26 mouse cellular contexts compared by ENCODE assay signal in the genomic region with DNA sequence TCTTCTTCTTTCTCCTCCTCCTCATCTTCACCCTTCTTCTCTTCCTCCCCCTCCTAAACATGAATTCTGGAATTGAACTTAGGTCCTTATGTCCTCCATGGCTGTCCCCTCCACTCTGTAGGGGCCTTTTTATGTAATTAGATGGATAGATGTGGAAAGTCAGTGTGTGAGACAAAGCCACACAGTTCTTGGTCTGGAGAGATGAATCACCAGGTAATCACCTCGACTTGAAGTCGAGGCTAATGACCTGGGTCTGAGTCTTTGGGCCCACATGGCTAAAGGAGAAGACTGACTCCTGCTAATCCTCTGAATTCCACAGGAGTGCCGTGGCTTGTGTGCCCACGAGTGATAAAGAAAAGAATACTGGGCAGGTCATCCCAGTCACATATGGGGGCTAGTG.
"Had no signal": no experiment of that assay in that cellular context is flagged by ENCODE, and none has a peak within 500 bp of the region (broad histone marks: within the 10 kb centered on the region; RNA-seq: fewer than 3 reads in every experiment).

No protein-coding gene starts in this region.

- H3K9ac ChIP-seq: hindbrain, embryonic 12.5 days; hindbrain, embryonic 14.5 days; kidney, embryonic 15.5 days; limb, embryonic 13.5 days; limb, embryonic 15.5 days; liver, embryonic 14.5 days had no signal

- H3K27me3 ChIP-seq: hindbrain, embryonic 12.5 days; kidney, embryonic 15.5 days; limb, embryonic 13.5 days; limb, embryonic 15.5 days had no signal

- ATAC-seq: hindbrain, embryonic 16.5 days; inflammation-experienced regulatory T-cells, adult 6 months had no signal

- H3K4me1 ChIP-seq: hindbrain, embryonic 10.5 days; hindbrain, embryonic 12.5 days; kidney, embryonic 15.5 days; limb, embryonic 13.5 days; limb, embryonic 15.5 days had no signal

- H3K4me2 ChIP-seq: heart, embryonic 11.5 days; hindbrain, embryonic 12.5 days; hindbrain, embryonic 14.5 days; kidney, embryonic 15.5 days; limb, embryonic 13.5 days; limb, embryonic 15.5 days; liver, embryonic 11.5 days had no signal

- H3K9me3 ChIP-seq: hindbrain, embryonic 10.5 days; hindbrain, embryonic 12.5 days; kidney, embryonic 15.5 days; limb, embryonic 13.5 days; limb, embryonic 15.5 days had no signal

- H3K36me3 ChIP-seq: hindbrain, embryonic 10.5 days; hindbrain, embryonic 12.5 days; kidney, embryonic 15.5 days; limb, embryonic 13.5 days; limb, embryonic 15.5 days had no signal

- H3K4me3 ChIP-seq: gastrocnemius, adult 2 months; heart, adult 2 months; hindbrain, embryonic 10.5 days; hindbrain, embryonic 12.5 days; kidney, embryonic 15.5 days; limb, embryonic 13.5 days; limb, embryonic 15.5 days had no signal

- DNase-seq: gastrocnemius, adult 2 months; gastrocnemius, postnatal 10 days; gastrocnemius, postnatal 25 days; heart, adult 2 months; heart, postnatal 10 days; heart, postnatal 4 days; kidney, adult 11 months; kidney, adult 2 months; kidney, adult 9 months; kidney, postnatal 14 days; kidney, postnatal 36 days; layer of hippocampus, adult 9-11 months; layer of hippocampus, postnatal 36 days; left cerebral cortex, postnatal 4 days had no signal

- H3K27ac ChIP-seq: gastrocnemius, adult 2 months; heart, adult 2 months; hindbrain, embryonic 10.5 days; hindbrain, embryonic 12.5 days; hindbrain, embryonic 14.5 days; kidney, embryonic 15.5 days; kidney, postnatal 0 days; limb, embryonic 13.5 days; limb, embryonic 15.5 days; liver, embryonic 14.5 days had no signal
